Mouse (Mus musculus): Measurements from ENCODE around the gene Telo2.

DNA sequence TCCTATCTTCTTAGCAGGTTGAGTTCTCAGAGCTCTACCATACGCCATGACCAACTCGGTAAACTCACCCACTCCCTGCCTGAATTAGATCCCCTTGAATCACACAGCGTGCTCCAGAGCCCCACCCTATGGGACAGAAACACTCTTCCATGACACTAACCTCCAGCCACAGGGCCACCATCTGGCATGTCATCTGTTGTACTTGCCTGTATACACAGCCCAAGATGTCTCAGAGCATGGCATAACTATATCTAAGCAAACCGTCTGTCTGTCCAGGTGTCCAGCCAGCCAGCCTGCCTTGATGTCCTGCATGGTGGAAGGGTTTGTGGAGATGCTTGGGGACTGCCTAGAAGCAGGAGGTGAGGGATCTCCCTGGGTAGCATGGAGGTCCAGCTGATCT lies 38.9 kb downstream of the Telo2 start:
- TF ChIP-seq EP300 (IDR thresholded peaks at IDR 0.05; ENCODE audit: insufficient read depth, low read depth, low read length) (no peak), POLR2A (IDR thresholded peaks at IDR 0.05; ENCODE audit: insufficient read depth, low read depth, low read length) (no peak), CTCF (IDR thresholded peaks at IDR 0.05) (no peak)

Measured in heart, adult 2 months (tissue).